Mouse (Mus musculus) layer of hippocampus, postnatal 36 days (tissue): Measurements from ENCODE around the gene Rpl22. TPM values are rescaled to one million over a fixed set of nuclear protein-coding genes. Genes with fewer than 3 reads are reported as not detected.

Experiments used
- DNase-seq, 2 experiments: peaks; one replicate each; pipeline ENCODE4 v3.0.0; 2022
- total RNA-seq, 2 experiments: library from RNA; stranded (reverse); gene quantifications; 2 replicates each; pipeline ENCODE4 v1.2.3; 2021

The Rpl22 gene
- total RNA-seq, 2 experiments from 2014 or later = 203 TPM

- peak; percentile 99 for DNase-seq
Measured at GRCm38 (mm10) chr4:152296874-152297861, 28.4 kb upstream of the Rpl22 start, which contains the start of gene Icmt. Gene Icmt (plus strand): TSS chr4:152297227.

- no peak for DNase-seq
Measured at GRCm38 (mm10) chr4:152298836-152299235, 26.7 kb upstream of the Rpl22 start.

- no peak for DNase-seq
Measured at GRCm38 (mm10) chr4:152300375-152300774, 25.2 kb upstream of the Rpl22 start.

GRCm38 (mm10) chr4:152302012-152302411 lies 23.5 kb upstream of the Rpl22 start:
- DNase-seq = no peak

- DNase-seq = no peak
Measured at GRCm38 (mm10) chr4:152303172-152303571, 22.4 kb upstream of the Rpl22 start.

GRCm38 (mm10) chr4:152304685-152305084 lies 20.9 kb upstream of the Rpl22 start:
- no peak for DNase-seq

- DNase-seq = no peak
Measured at GRCm38 (mm10) chr4:152305991-152306390, 19.6 kb upstream of the Rpl22 start.

GRCm38 (mm10) chr4:152307542-152307941 lies 18.0 kb upstream of the Rpl22 start:
- no peak for DNase-seq

- DNase-seq = no peak
Measured at GRCm38 (mm10) chr4:152312186-152312585, 13.4 kb upstream of the Rpl22 start.

- DNase-seq = no peak
Measured at GRCm38 (mm10) chr4:152313211-152313632, 12.3 kb upstream of the Rpl22 start.

- no peak for DNase-seq
Measured at GRCm38 (mm10) chr4:152313934-152314333, 11.6 kb upstream of the Rpl22 start.

GRCm38 (mm10) chr4:152315498-152316213 lies 9.9 kb upstream of the Rpl22 start:
- no peak for DNase-seq

- DNase-seq = no peak
Measured at GRCm38 (mm10) chr4:152317631-152318033, 7.9 kb upstream of the Rpl22 start.

GRCm38 (mm10) chr4:152318517-152319234 lies 6.9 kb upstream of the Rpl22 start, which contains the start of gene Rnf207:
Gene Rnf207 (minus strand): TSS chr4:152318993.
- DNase-seq = peak in 1 of 2 experiments; percentile 46

- DNase-seq = no peak
Measured at GRCm38 (mm10) chr4:152321464-152321863, 4.1 kb upstream of the Rpl22 start.

GRCm38 (mm10) chr4:152324641-152325562 lies 640 bp upstream of the Rpl22 start:
- DNase-seq = no peak

GRCm38 (mm10) chr4:152326543-152326942 lies 1.0 kb downstream of the Rpl22 start:
- no peak for DNase-seq

GRCm38 (mm10) chr4:152328691-152329090 lies 3.1 kb downstream of the Rpl22 start:
- no peak for DNase-seq

GRCm38 (mm10) chr4:152332952-152333351 lies 7.4 kb downstream of the Rpl22 start:
- peak; percentile 51 to 65 for DNase-seq

GRCm38 (mm10) chr4:152333587-152333986 lies 8.0 kb downstream of the Rpl22 start:
- no peak for DNase-seq

GRCm38 (mm10) chr4:152337772-152338171 lies 12.2 kb downstream of the Rpl22 start:
- DNase-seq = no peak
